Mouse (Mus musculus): Measurements from ENCODE around the gene Stxbp1.

The Stxbp1 gene

DNA sequence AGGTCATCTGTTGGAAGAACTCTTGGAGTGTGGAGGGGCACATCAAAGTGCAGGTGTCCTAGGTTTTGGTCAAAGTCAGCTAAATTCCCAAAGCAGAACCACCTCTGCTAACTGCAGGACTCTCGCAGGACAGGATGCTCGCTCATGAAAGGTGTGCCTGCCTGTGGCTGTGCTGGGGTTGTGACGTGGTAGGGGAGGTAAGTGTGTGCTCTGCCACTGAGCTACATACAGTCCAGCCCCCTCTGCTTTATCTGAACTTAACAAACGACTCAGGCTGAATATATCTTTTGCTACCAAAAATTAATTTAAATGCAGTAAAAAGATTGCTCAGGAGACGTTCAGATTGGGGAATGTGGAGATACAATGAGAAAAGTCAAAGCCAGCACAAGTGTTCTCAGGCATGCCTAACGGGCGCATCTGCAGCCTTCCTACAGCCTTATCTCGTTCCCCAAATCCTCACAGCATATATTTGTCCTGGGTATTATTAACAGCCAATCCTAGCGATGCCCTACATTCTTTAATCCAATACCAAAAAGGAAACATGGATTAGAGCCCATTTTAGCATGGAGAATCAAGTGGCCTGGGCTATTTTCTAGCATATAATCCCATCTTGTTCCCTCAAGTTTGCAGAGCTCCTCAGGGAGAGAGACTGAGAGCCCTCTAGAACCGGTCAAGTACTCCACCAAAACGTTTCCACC lies 17.9 kb downstream of the Stxbp1 start:
- CTCF ChIA-PET: interaction anchor here (0.7 to 1.2 kb wide), 4 partner anchors 9 to 1423 kb away, joined by 3 to 4 read pairs (median 3); no protein-coding TSS in a partner anchor
- POLR2A ChIA-PET: interaction anchor here in 2 of 4 experiments (1.2 kb wide), 2 partner anchors 14 to 29 kb away, joined by 3 read pairs; no protein-coding TSS in a partner anchor

- CTCF ChIA-PET: interaction anchor here in 3 of 4 experiments (0.6 to 2.1 kb wide), 5 partner anchors 12 to 102 kb away, joined by 3 to 8 read pairs (median 4); no protein-coding TSS in a partner anchor
- POLR2A ChIA-PET: interaction anchor here in 1 of 4 experiments (0.6 to 1.5 kb wide), 6 partner anchors 10 to 102 kb away, joined by 3 to 5 read pairs (median 3); no protein-coding TSS in a partner anchor
Measured at GRCm38 (mm10) chr2:32825796-32826195, 21.2 kb downstream of the Stxbp1 start.

DNA sequence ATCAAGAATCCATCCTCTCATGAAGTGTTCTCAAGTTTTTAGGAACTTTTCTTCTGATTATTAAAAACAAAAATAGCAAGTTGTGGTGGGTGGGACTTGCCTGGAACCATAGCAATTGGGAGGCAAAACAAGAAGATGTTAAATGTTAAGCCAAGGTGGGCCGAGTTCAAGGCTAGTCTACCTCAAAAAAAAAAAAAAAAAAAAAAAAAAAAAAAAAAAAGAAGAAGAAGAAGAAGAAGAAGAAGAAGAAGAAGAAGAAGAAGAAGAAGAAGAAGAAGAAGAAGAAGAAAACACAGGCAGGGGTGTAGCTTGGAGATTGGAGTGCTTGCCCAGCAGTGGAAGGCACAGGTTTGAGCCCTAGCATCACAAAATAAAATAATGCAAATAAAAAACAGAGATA lies 22.3 kb downstream of the Stxbp1 start:
- CTCF ChIA-PET: interaction anchor here in 2 of 4 experiments (0.7 to 2.1 kb wide), 4 partner anchors 27 to 200 kb away, joined by 3 to 8 read pairs (median 4); no protein-coding TSS in a partner anchor
- POLR2A ChIA-PET: interaction anchor here in 1 of 4 experiments (0.5 kb wide), 1 partner anchor 12 kb away, joined by 3 read pairs; no protein-coding TSS in a partner anchor

GRCm38 (mm10) chr2:32824181-32824580 lies 22.9 kb downstream of the Stxbp1 start:
- ChIA-PET POLR2A (interaction anchor here in 1 of 4 experiments (0.5 kb wide), 1 partner anchor 13 kb away, joined by 3 read pairs; no protein-coding TSS in a partner anchor), CTCF (interaction anchor here in 1 of 4 experiments (0.8 to 1.8 kb wide), 3 partner anchors 18 to 30 kb away, joined by 3 to 5 read pairs (median 3); no protein-coding TSS in a partner anchor)

GRCm38 (mm10) chr2:32823579-32824154 lies 23.4 kb downstream of the Stxbp1 start:
- POLR2A ChIA-PET: interaction anchor here in 1 of 4 experiments (1.2 kb wide), 1 partner anchor 15 kb away, joined by 3 read pairs; no protein-coding TSS in a partner anchor

DNA sequence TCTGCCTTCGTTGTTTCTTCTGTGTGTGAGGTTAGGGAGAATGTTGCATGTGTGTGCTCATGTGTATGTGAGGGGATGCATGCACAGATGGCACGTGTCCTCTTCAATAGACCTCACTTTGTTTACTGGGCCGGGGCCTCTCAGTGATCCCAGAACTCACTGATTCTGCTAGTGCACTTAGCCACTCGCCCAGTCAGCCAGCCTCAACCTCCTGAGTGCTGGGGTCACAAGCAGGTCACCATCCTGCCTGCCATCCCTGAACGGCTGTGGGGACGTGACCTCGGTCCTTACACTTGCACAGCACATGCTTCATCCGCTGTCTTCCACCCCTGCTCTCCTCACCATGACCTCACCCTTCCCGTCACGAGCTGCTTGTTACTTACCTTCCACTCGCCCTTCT lies 23.9 kb downstream of the Stxbp1 start:
- ChIA-PET CTCF (interaction anchor here in 3 of 4 experiments (0.7 to 2.6 kb wide), 11 partner anchors 19 to 309 kb away, joined by 3 to 12 read pairs (median 4); partner anchors contain the start of gene Garnl3 (in 1 of the 3)), POLR2A (interaction anchor here in 2 of 4 experiments (0.9 to 1.2 kb wide), 2 partner anchors 15 to 30 kb away, joined by 3 read pairs; no protein-coding TSS in a partner anchor)

More at GRCm38 (mm10) chr2:32823579-32824154, 23.4 kb downstream of the Stxbp1 start:
- CTCF ChIA-PET: interaction anchor here in 1 of 4 experiments (0.7 to 2.1 kb wide), 6 partner anchors 18 to 104 kb away, joined by 3 to 10 read pairs (median 4); no protein-coding TSS in a partner anchor

- ChIA-PET CTCF (interaction anchor here (0.7 to 2.6 kb wide), 14 partner anchors 20 to 309 kb away, joined by 3 to 12 read pairs (median 4); partner anchors contain the start of gene Garnl3 (in 1 of the 4)), POLR2A (interaction anchor here in 2 of 4 experiments (0.9 to 1.2 kb wide), 2 partner anchors 16 to 30 kb away, joined by 3 read pairs; no protein-coding TSS in a partner anchor)
Measured at GRCm38 (mm10) chr2:32822643-32823042, 24.4 kb downstream of the Stxbp1 start.

DNA sequence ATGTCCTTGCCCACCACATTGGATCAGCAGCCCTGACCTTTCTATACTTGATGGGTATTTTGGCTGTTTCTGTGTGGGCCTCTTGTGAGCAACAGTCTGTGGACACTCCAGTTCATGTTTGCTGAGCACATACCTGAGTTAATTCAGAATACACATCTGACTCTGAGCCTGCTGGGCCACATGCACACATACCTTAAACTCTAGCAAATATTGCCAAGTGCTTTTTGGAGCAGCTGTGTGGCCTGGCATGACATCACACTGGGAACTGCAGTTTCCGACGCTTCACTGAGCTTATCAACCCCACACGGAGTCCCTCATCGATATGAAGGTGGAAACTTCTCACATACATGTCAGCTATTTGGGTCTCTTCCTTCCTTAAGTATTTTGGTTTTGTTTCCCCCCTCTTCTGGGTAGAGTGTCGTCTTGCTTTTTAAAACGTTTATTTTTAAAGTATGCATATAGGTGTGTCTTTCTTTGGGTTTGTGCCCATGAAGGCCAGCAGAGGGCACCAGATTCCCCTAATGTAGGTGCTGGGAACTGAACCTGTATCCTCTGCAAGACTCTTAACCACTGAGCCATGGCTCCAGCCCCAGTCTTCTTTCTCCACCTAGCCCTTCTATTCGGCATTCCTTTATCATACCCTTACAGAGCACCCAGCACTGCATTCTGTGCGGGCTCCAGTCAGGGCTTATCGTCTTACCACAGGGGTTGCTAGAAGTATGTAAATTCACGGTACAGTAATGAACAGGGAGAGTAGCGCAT lies 25.8 kb downstream of the Stxbp1 start:
- ChIA-PET CTCF (interaction anchor here (0.6 to 2.6 kb wide), 21 partner anchors 21 to 509 kb away, joined by 3 to 12 read pairs (median 4); partner anchors contain the start of gene Cfap157 (in 1 of the 4)), POLR2A (interaction anchor here in 1 of 4 experiments (0.8 to 1.7 kb wide), 2 partner anchors 19 to 140 kb away, joined by 3 to 4 read pairs; partner anchors contain the start of genes Lrsam1 and Rpl12)

- ChIA-PET POLR2A (interaction anchor here in 2 of 4 experiments (1.1 to 2.0 kb wide), 5 partner anchors 19 to 60 kb away, joined by 3 to 5 read pairs (median 3); no protein-coding TSS in a partner anchor), CTCF (interaction anchor here (0.5 to 2.8 kb wide), 8 partner anchors 24 to 94 kb away, joined by 3 to 10 read pairs (median 4); no protein-coding TSS in a partner anchor)
Measured at GRCm38 (mm10) chr2:32818208-32818607, 28.8 kb downstream of the Stxbp1 start.

DNA sequence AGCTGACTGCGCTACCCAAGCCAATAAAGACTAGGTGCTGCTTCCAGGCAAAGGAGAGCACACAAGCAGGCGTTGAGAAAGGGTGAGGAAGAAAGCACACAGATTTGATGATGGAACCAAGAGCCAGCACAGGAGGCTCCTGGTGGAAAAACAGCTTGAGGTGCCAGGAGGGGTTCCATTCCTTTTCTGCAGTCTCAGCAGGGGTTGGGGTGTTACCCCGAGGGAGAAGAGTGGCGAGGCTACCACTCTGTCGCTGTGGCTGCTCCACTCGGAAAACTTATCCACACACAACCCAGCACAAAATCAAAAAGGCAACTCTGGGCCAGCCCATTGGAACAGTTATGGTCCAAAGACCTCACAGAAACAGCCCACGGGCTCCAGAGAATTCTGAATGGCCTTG lies 29.5 kb downstream of the Stxbp1 start:
- POLR2A ChIA-PET: interaction anchor here in 3 of 4 experiments (0.7 to 1.4 kb wide), 6 partner anchors 18 to 181 kb away, joined by 3 read pairs; partner anchors contain the start of genes Lrsam1 (in 1 of the 3) and Rpl12 (in 1 of the 3)
- CTCF ChIA-PET: interaction anchor here in 3 of 4 experiments (0.7 to 2.8 kb wide), 8 partner anchors 25 to 1434 kb away, joined by 3 to 10 read pairs (median 5); no protein-coding TSS in a partner anchor

DNA sequence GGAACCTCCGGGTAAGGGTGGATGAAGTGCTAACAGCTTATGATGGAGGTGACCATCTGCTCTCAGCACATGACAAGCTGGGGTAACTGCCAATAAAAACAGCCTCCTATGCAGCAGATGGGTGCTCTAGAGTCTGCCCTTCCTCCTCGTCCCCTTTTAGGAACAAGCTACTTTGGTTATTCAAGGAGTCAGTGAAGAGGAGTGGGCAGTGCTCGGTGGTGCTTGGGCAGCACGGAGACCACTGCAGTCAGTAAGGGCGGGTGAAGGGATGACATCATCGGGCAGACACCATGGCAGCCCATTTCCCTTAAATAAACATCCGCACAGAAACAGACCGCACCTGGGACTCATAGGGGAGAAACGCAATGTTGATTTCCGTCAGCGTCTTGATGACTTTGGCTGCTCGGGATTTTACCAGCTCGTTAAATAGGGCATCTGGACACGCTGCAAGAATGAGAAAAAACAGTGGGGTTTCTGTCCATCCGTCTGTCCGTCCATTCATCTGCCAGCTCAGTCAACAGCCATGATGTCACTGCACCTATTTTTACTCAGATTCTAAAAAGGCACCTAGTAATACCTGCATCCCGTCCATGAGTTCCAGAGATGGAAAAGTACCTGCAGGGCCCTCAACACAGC lies 30.0 kb downstream of the Stxbp1 start:
- POLR2A ChIA-PET: interaction anchor here in 3 of 4 experiments (0.7 to 1.4 kb wide), 9 partner anchors 15 to 180 kb away, joined by 3 to 5 read pairs (median 3); partner anchors contain the start of genes Lrsam1 (in 2 of the 3) and Rpl12 (in 2 of the 3)
- CTCF ChIA-PET: interaction anchor here (0.7 to 2.8 kb wide), 11 partner anchors 25 to 1434 kb away, joined by 3 to 10 read pairs (median 3); no protein-coding TSS in a partner anchor

GRCm38 (mm10) chr2:32816497-32816896 lies 30.5 kb downstream of the Stxbp1 start:
- POLR2A ChIA-PET: interaction anchor here in 2 of 4 experiments (0.8 to 1.4 kb wide), 8 partner anchors 11 to 150 kb away, joined by 3 to 5 read pairs (median 3); partner anchors contain the start of genes Lrsam1 (in 2 of the 2) and Rpl12 (in 2 of the 2)
- CTCF ChIA-PET: interaction anchor here (0.7 to 2.8 kb wide), 9 partner anchors 26 to 244 kb away, joined by 3 to 10 read pairs (median 3); no protein-coding TSS in a partner anchor

DNA sequence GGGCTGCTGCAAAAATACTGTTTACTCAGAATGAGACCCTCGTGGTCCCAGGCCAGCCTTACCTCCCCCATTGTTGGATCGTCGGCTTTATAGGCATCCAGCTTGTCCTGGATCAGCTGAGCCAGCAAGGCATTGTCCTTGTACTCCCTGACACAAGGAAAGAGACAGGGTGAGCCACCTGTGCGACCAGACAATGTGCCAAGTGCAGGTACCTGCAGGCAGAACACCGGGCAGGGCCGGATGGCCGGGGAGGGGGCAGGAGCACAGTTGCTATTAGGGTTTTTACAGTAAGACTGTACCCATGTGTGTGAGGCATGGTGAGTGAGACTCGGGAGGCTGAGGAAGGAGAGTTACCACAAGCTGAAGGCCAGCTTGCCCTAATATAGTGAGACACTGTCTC lies 35.1 kb downstream of the Stxbp1 start:
- ChIA-PET CTCF (interaction anchor here (0.5 to 1.6 kb wide), 6 partner anchors 30 to 116 kb away, joined by 3 to 10 read pairs (median 4); no protein-coding TSS in a partner anchor), POLR2A (interaction anchor here in 1 of 4 experiments (1.2 to 1.5 kb wide), 2 partner anchors 19 to 150 kb away, joined by 3 to 4 read pairs; partner anchors contain the start of genes Lrsam1 and Rpl12)

- CTCF ChIA-PET: interaction anchor here in 2 of 4 experiments (1.0 to 1.7 kb wide), 6 partner anchors 34 to 120 kb away, joined by 3 to 6 read pairs (median 3); no protein-coding TSS in a partner anchor
- POLR2A ChIA-PET: interaction anchor here in 3 of 4 experiments (0.6 to 1.5 kb wide), 4 partner anchors 12 to 123 kb away, joined by 3 read pairs; no protein-coding TSS in a partner anchor
Measured at GRCm38 (mm10) chr2:32808816-32809566, 38.1 kb downstream of the Stxbp1 start.

- CTCF ChIA-PET: interaction anchor here (0.6 to 1.5 kb wide), 6 partner anchors 11 to 130 kb away, joined by 3 to 5 read pairs (median 3); no protein-coding TSS in a partner anchor
- POLR2A ChIA-PET: interaction anchor here in 1 of 4 experiments (0.9 to 1.6 kb wide), 3 partner anchors 9 to 130 kb away, joined by 3 to 5 read pairs (median 3); no protein-coding TSS in a partner anchor
Measured at GRCm38 (mm10) chr2:32798251-32798962, 48.6 kb downstream of the Stxbp1 start.

Measured in embryonic stem cell, embryonic (primary cell).